Comparison of ENCODE assay signal across 8 mouse cellular contexts in the genomic region with DNA sequence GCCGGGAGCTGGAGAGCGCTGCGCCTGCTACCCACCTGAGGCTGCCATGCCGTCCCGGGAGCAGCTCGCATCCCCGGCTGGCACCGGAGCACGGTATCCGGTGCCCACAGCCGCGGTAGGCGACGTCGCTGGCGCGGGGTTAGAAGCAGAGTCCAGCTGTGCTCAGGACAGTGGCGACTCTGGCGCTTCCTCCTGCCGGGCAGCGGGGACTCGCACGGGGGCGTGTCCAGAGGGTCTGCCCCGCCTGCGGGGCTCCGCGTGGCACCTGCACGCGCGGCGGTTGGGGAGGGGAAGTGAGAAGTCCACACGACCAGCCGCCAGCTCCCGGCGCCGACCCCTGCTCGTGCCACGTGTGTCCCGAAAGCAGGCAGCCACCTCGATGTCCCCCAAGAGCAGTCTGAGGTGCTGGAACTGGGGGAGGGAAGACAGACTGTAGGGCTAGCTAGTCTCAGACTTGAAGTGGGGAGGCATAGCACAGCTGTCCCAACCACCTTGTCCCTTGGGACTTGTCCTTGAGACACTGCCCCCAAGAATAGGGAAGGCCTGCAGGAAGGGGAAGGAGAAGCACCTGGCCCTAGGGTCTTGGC. TPM values are rescaled to one million over a fixed set of nuclear protein-coding genes. Genes with fewer than 3 reads are reported as not detected.
DNase-seq lines count a peak whose midpoint lies in the region; ATAC-seq and TF ChIP-seq lines count a peak whose summit lies in the region.

TSS of gene Pik3ap1 (minus strand) at position 181 of the 587 bp plus-strand sequence.

- peak within 1 kb of the TSS; percentile 43 for H3K4me3 ChIP-seq in left cerebral cortex, adult 2 months
- H3K4me3 ChIP-seq in bone marrow macrophage, adult 2 months (ENCODE audit: insufficient read depth, low read length) = peak within 1 kb of the TSS; percentile 84
- peak within 1 kb of the TSS; percentile 52 for H3K4me3 ChIP-seq in intestine, postnatal 0 days (ENCODE audit: low read depth, low read length)
- H3K4me3 ChIP-seq in lung, embryonic 14.5 days (ENCODE audit: low read depth, low read length) = peak within 1 kb of the TSS; percentile 45
- peak within 1 kb of the TSS; percentile 38 for H3K4me3 ChIP-seq in neural tube, embryonic 14.5 days (ENCODE audit: low read depth, low read length)

- H3K4me2 ChIP-seq in intestine, postnatal 0 days (replicated peaks; ENCODE audit: low read depth) = peak within 1 kb of the TSS; percentile 92
- H3K4me2 ChIP-seq in lung, embryonic 14.5 days = peak within 1 kb of the TSS; percentile 97
- peak within 1 kb of the TSS; percentile 92 for H3K4me2 ChIP-seq in neural tube, embryonic 14.5 days (ENCODE audit: low read depth, low read length)

- TF ChIP-seq CTCF in left cerebral cortex, adult 2 months (IDR thresholded peaks at IDR 0.05) = no peak
- no peak; the same call in 1 of the 2 replicates for TF ChIP-seq CTCF in bone marrow macrophage, adult 2 months (IDR thresholded peaks at IDR 0.05; ENCODE audit: low read depth, low read length)
- no peak for TF ChIP-seq CTCF in intestine, postnatal 0 days (IDR thresholded peaks at IDR 0.05; ENCODE audit: low read depth)
- TF ChIP-seq CTCF in lung, embryonic 14.5 days (IDR thresholded peaks at IDR 0.05; ENCODE audit: low read depth) = no peak

- no peak for TF ChIP-seq POLR2A in bone marrow macrophage, adult 2 months (IDR thresholded peaks at IDR 0.05; ENCODE audit: borderline replicate concordance, low read depth, low read length)

- H3K9me3 ChIP-seq in intestine, postnatal 0 days (ENCODE audit: control insufficient read depth) = no peaks in the 10 kb centered on the region
- H3K9me3 ChIP-seq in lung, embryonic 14.5 days (ENCODE audit: low read depth, low read length) = no peaks in the 10 kb centered on the region
- no peaks in the 10 kb centered on the region for H3K9me3 ChIP-seq in neural tube, embryonic 14.5 days (ENCODE audit: control insufficient read depth, low read length)

- peaks cover 7% of the 10 kb centered on the region; the same call in 1 of the 2 replicates for H3K27me3 ChIP-seq in intestine, postnatal 0 days (replicated peaks; ENCODE audit: control insufficient read depth, insufficient read depth, low read length)
- no peaks in the 10 kb centered on the region for H3K27me3 ChIP-seq in lung, embryonic 14.5 days (ENCODE audit: insufficient read depth, low read length)
- H3K27me3 ChIP-seq in neural tube, embryonic 14.5 days (ENCODE audit: control insufficient read depth, insufficient read depth, low read length) = peaks cover 6% of the 10 kb centered on the region; the same call in 1 of the 2 replicates

- intact Hi-C loops in left cerebral cortex, adult 2 months (cut with DNase I) = loop anchor here (5.0 kb wide), 1 partner anchor 68 kb away; no protein-coding TSS in a partner anchor

- ATAC-seq in intestine, postnatal 0 days = peak; percentile 17; the same call in 1 of the 2 replicates
- ATAC-seq in lung, embryonic 14.5 days (ENCODE audit: insufficient read depth) = peak; percentile 62; the same call in 1 of the 2 replicates
- no peak for ATAC-seq in neural tube, embryonic 14.5 days (ENCODE audit: low read depth)

- H3K27ac ChIP-seq in left cerebral cortex, adult 2 months = no peak within 1 kb of the TSS
- peak within 1 kb of the TSS; percentile 75 for H3K27ac ChIP-seq in bone marrow macrophage, adult 2 months (ENCODE audit: insufficient read depth, low read depth, low read length)
- no peak within 1 kb of the TSS for H3K27ac ChIP-seq in intestine, postnatal 0 days (ENCODE audit: low read depth, low read length)
- no peak within 1 kb of the TSS for H3K27ac ChIP-seq in lung, embryonic 14.5 days (ENCODE audit: low read depth)
- no peak within 1 kb of the TSS for H3K27ac ChIP-seq in neural tube, embryonic 14.5 days (ENCODE audit: low read depth, low read length)

- WGBS in intestine, postnatal 0 days = 1% methylated on average over 41 of the region's 41 CpGs
- WGBS in lung, embryonic 14.5 days = under 1% methylated on average over 41 of the region's 41 CpGs
- 1% methylated on average over 41 of the region's 41 CpGs for WGBS in neural tube, embryonic 14.5 days

- peak in 1 of 2 experiments; percentile 15 for DNase-seq in left cerebral cortex, adult 2 months (ENCODE audit: extremely low spot score in 1 of 2, low spot score in 2 of 2)
- DNase-seq in left cerebral cortex, adult 9 months (ENCODE audit: low spot score in 2 of 2) = no peak
- peak; percentile 22 to 48 for DNase-seq in gastrocnemius, postnatal 4 days (ENCODE audit: low spot score in 2 of 2)
- peak; percentile 51 for DNase-seq in lung, embryonic 14.5 days
- DNase-seq in urinary bladder, postnatal 25 days (ENCODE audit: low spot score) = peak; percentile 9

- no peaks in the 10 kb centered on the region for H3K36me3 ChIP-seq in intestine, postnatal 0 days (ENCODE audit: control insufficient read depth, insufficient read depth)
- no peaks in the 10 kb centered on the region for H3K36me3 ChIP-seq in lung, embryonic 14.5 days (ENCODE audit: insufficient read depth)
- no peaks in the 10 kb centered on the region for H3K36me3 ChIP-seq in neural tube, embryonic 14.5 days (ENCODE audit: control insufficient read depth, insufficient read depth, low read length)

- peaks cover 48% of the 10 kb centered on the region for H3K4me1 ChIP-seq in bone marrow macrophage, adult 2 months (ENCODE audit: control insufficient read depth, insufficient read depth, low read length)
- peaks cover 10% of the 10 kb centered on the region; the same call in 1 of the 2 replicates for H3K4me1 ChIP-seq in intestine, postnatal 0 days (replicated peaks; ENCODE audit: control insufficient read depth, insufficient read depth, low read length)
- 0 out of 2 replicates have a peak, but pooled peaks cover 8% of the 10 kb centered on the region for H3K4me1 ChIP-seq in lung, embryonic 14.5 days (ENCODE audit: insufficient read depth)
- 0 out of 2 replicates have a peak, but pooled peaks cover 4% of the 10 kb centered on the region for H3K4me1 ChIP-seq in neural tube, embryonic 14.5 days (ENCODE audit: control insufficient read depth, insufficient read depth, low read length)

- H3K9ac ChIP-seq in intestine, postnatal 0 days (ENCODE audit: low read depth, low read length) = peak within 1 kb of the TSS; percentile 26; the same call in 1 of the 2 replicates
- H3K9ac ChIP-seq in lung, embryonic 14.5 days = peak within 1 kb of the TSS; percentile 50
- peak within 1 kb of the TSS; percentile 41; the same call in 1 of the 2 replicates for H3K9ac ChIP-seq in neural tube, embryonic 14.5 days (replicated peaks; ENCODE audit: low read depth, low read length)

RNA-seq across cellular contexts. Expression of gene Pik3ap1, which starts in this region (rescaled TPM):
- 1 to 10 TPM; 2.4 to 2.5 TPM for total RNA-seq in left cerebral cortex, adult 2 months (2021)
- polyA plus RNA-seq in bone marrow macrophage, adult 2 months (2012; ENCODE audit: insufficient read depth, insufficient read length, missing spikeins) = 312 and 343 TPM in 2 replicates
- 1 to 10 TPM; 2.5 to 2.8 TPM for total RNA-seq in gastrocnemius, postnatal 4 days (2021)
- polyA plus RNA-seq in intestine, postnatal 0 days (2015; fragmentation: Nextera tagmentation; extraction: Ambion mirVana) = 2.0 and 2.2 TPM in 2 replicates
- 2.7 TPM in 2 replicates for polyA plus RNA-seq in lung, embryonic 14.5 days (2014; fragmentation: Nextera tagmentation; extraction: Ambion mirVana)
- 0.88 and 1.5 TPM in 2 replicates for polyA plus RNA-seq in neural tube, embryonic 14.5 days (2014; fragmentation: Nextera tagmentation; extraction: Ambion mirVana)

Comparison
In these comparisons a context has a peak if more than half of its experiments do, and no peak if none do; other contexts are left out.
1. RNA of gene Pik3ap1 (polyA plus RNA-seq): 312 to 343 TPM in bone marrow macrophage, adult 2 months; 2.7 TPM in lung, embryonic 14.5 days, 2.0 to 2.2 TPM in intestine, postnatal 0 days and 0.88 to 1.5 TPM in neural tube, embryonic 14.5 days; every median in the first group is over 10 times any median in the second.
2. DNase-seq: peak in gastrocnemius, postnatal 4 days (2 of 2), lung, embryonic 14.5 days (single experiment) and urinary bladder, postnatal 25 days (single experiment); none in left cerebral cortex, adult 9 months (0 of 2).
3. Peak in every context shown above with its lines, with median percentiles within 50 percentile points of each other: H3K4me3 ChIP-seq, H3K4me2 ChIP-seq and H3K9ac ChIP-seq.